Mouse (Mus musculus): ENCODE measurements around the gene Myo1e.

Myo1e gene

DNA sequence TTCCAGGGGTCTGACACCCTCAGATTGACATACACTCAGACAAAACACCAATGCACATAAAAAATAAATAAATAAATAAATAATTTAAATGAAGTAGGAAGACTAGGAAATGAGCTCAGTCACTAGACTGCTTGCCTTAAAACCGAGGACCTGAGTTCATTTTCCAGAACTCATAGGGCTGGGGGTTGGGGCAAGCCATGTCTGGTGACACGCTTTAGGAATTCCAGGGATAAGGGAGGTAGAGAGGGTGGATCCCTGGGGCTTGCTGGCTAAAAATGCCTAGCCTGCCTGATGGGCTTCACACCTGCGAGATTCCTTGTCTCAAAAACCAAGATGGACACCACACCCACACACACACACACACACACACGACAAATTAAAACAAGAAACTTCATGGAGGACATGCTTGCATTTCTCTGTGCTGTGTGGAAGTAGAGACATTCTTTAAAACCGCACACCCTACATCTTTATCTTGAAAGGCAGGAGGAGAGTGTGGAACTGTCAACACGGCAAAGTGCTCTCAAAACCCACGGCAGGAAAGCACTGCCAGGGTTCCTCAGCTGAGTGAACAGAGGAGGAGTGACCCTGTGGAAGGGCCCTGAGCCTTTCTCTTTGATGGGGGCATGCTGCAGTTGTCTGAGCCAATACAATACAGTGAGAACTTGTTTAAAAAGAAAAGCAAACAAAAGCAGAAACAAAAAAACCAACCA is 13.5 kb downstream of the Myo1e start:
- DNase-seq (ENCODE audit: low read depth, low spot score) = no peak

DNA sequence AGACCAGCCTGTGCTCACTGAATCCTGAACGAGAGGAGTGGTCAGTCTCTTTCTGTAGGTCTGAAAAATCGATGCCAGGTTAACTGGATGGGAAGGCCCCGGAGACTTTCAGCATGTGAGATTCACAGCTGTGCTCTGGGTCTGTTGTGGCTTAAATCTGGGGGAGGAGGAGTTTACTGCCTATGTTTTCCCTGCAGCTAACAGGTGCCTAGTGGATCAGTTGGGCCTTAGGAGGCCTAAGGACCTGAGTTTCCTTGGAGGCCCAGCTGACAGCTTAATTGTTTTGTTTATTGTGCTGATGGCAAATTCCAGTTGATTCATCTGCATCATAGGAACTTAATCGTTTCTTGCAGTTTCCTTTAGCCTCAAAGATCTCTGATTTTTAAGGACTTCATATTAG is 16.0 kb downstream of the Myo1e start:
- no peak for DNase-seq (ENCODE audit: low read depth, low spot score)

DNA sequence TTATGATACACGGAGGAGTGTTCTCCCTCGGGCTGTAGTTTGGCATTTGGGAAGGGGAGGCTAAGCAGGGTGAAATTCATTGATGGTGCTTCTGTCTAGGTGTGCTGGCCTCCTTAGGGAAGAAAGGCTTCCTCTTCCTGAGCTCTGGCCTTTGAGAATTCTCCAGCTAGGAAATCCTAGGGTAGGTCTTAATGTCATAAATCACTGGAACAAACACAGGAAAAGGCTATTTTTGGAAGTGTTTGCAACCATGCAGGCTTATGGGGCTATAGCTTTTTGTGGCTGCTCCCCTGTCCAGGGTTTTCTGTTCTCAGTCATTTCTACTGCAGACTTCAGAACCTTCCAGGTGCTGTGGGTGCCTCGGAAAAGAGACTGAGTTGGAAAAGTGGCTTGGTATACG is 16.9 kb downstream of the Myo1e start:
- no peak for DNase-seq (ENCODE audit: low read depth, low spot score)

DNA sequence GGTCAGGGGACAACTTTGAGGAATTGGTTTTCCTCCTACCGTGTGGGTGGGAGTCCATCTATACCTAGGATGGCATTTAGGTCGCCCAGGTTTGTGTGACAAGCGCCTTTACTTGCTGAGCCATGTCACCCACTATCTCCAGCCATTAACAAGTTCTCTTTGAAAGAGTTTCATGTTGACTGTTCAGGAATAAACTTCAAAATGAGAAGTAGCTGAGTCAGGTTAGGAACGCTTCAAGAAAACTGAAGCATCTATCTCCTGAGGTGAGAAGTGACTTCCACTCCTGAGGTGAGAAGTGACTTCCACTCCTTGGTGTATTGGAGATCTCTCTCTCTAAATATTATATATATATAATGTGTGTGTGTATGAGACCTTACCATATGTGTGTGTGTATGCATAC is 19.2 kb downstream of the Myo1e start:
- no peak for DNase-seq (ENCODE audit: low read depth, low spot score)

DNA sequence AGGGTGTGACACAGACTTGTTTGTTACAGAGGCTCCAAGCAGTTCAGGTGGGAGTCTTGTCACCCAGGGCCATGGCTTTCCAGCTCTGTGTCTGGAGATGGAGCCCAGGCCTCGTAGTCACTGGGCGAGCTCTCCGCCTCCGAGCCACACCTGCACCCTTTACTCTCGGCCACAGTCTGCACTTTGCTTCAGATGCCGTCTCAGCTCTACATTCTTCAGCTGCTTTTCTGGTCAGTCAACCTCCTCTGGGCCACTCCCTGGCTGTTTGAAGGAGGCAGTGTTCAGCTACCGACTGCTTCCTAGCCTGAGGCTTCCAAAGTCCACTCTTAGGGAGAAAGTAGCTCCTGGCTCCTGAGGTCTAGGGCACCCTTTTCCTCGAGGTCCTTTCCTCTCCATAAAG is 22.7 kb downstream of the Myo1e start:
- no peak for DNase-seq (ENCODE audit: low read depth, low spot score)

DNA sequence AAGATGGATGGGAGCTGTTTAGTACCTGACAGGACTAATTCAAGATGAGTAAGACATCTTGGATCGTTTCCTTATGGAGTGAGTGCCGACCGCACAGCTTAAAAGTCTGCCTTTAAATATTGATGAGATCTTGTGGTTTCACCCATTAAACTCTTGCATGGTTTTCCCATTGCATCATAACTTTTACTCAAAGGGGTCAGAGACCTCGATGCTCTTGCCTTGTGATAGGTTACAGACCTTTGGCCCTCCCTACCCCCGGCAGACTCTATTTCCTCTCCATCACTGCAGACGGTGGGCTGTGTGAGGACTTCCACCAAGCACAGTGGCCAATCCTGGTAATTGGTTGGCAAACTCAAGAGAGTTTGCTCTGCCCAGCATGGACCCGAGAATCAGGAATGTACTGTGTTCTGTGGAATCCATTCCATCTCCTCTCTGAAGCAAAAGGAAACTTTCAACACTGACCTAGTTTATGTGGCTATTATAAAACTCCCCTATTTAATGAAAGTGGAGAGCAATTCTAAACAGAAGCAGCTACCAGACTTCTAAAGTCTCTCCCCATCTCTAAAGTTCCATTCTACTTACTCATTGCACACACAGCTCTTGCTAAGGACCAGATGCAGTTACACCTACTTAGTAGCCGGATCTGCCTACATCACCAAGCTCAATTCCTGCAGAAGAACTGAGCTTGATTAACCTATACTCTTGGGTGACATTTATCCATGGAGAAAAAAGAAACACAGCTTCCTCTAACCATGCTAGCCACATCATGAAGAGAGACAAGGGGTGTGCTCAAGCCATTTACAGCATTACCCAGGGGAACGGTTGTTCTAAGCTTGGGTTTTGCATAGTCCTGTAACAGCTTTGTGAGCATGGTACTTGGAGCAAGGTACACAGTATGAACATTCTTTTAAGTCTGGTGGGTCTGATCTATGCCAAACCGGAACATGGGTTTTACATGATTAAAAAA is 25.2 kb downstream of the Myo1e start:
- no peak for DNase-seq (ENCODE audit: low read depth, low spot score)

DNA sequence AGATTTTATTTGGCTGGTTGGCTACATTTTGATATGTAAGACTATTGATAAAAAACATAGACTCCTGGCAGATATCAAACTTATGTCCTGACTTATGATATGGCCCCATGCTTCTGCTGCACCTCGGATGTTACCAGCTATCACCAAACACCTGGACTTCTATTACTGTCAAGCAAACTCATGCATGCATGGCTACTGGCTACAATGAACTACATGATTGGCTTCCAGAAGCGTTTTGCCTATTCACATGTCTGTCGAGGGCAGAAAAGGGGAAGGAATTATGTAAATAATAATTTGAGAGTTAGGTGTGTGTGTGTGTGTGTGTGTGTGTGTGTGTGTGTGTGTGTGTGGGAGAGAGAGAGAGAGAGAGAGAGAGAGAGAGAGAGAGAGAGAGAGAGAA is 30.0 kb downstream of the Myo1e start:
- DNase-seq (ENCODE audit: low read depth, low spot score) = no peak

DNA sequence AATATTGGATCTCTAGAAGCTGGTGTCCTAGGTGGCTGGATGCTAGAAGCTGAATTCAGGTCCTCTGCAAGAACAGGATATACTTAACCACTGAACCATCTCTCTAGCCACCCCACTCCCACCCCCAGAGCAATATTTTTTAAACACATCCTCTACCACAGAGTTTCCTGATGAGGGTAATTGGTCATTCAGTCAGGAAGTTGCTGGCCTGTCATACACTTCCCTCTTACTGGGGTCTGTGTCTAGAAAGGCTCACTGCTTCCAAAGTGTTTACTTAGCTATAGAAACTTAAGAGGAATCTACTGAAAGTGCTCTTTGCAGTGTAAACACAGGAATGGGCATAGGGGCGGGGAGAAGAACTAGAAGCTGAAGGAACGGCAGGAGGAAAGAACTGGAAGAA is 30.4 kb downstream of the Myo1e start:
- DNase-seq (ENCODE audit: low read depth, low spot score) = no peak

DNA sequence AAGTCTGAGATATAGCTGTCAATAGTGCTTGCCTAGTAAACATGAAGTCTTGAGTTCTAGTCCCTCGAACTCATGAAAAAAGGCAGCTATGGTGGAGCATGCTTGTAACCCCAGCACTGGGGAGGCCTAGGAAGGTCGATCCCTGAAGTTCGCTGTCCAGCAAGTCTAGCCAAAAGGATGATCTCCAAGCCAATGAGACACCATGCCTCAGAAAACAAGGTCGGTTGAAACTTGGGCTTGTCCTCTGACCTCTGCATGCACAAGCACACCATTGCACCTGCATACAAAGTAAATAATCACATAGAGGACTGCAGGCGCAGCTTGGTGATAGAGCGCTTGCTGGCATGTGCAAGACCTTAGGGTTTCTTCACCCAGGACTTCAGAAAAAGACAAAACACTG is 31.2 kb downstream of the Myo1e start:
- DNase-seq (ENCODE audit: low read depth, low spot score) = no peak

DNA sequence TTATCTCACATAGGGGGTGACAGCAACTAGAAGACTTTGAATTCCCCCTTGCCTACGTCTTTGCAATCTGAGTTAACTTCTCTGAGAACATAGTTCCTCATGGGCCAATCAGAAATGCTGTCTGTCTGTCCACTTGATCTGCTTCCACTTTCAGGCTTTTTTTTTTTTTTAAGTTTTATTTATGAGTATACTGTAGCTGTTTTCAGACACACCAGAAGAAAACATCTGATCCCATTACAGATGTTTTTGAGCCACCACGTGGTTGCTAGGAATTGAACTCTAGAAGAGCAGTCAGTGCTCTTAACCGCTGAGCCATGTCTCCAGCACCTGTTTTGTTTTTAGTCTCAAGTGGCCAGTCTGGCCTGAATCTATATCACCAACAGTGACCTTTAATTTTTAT is 32.1 kb downstream of the Myo1e start:
- DNase-seq (ENCODE audit: low read depth, low spot score) = no peak

DNA sequence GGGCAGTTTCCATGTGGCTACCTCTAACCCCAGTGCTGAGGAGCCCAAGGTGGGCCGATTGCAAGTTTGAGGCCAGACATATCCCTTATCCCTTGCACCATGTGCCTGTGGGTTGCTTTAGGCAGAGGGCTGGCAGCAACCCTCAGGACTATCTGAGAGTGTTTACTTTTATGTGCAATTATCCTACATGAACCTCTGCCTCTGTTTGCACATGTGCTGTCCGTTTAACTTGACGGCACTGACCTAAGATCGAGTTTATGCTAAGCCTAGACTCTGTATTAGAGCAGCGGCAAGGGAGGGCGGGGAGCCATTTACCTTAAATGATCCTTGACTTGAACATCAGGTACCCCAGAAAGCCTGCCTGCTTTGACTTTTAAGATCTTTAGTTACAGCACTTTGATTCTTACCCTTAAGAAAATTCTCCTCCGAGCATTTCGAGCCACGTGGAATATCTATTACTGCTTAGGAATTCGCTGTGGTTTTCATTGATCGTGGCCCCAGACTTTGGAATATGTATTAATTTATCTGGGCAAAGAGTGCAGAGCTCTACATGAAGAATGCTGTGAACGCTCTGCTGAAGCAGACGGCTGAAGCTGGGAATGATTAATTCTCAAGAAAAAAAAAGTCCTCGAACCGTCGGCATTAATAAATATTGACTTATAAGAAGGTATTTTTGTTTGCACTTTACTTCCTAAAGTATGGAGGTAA is 33.7 kb downstream of the Myo1e start:
- DNase-seq (ENCODE audit: low read depth, low spot score) = no peak

DNA sequence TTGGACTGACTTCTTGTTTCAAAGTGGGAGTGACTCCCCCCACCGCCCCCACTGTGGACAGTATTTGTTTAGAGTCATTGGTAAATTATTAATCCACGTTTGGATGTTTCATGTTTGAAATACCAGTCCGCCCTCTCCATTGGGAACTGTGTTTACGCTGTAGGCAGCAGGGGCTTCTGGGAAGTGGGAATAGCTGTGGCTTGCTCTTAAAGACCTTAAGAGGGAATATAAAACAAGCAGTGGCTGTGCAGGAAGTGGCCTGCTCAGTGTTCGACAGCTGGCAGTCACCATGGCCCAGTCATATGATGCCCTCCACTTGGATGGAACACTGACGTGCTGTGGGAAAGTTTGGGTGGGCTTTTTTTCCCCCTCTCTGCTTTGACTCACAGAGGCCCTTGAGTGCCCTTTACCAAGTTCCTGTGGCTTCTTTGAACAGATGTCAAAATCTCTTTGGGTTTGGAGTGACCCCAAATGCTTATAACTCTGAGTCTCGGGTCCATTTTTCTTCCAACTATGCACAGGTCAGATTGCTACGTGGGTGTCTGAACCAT is 34.3 kb downstream of the Myo1e start:
- no peak for DNase-seq (ENCODE audit: low read depth, low spot score)

DNA sequence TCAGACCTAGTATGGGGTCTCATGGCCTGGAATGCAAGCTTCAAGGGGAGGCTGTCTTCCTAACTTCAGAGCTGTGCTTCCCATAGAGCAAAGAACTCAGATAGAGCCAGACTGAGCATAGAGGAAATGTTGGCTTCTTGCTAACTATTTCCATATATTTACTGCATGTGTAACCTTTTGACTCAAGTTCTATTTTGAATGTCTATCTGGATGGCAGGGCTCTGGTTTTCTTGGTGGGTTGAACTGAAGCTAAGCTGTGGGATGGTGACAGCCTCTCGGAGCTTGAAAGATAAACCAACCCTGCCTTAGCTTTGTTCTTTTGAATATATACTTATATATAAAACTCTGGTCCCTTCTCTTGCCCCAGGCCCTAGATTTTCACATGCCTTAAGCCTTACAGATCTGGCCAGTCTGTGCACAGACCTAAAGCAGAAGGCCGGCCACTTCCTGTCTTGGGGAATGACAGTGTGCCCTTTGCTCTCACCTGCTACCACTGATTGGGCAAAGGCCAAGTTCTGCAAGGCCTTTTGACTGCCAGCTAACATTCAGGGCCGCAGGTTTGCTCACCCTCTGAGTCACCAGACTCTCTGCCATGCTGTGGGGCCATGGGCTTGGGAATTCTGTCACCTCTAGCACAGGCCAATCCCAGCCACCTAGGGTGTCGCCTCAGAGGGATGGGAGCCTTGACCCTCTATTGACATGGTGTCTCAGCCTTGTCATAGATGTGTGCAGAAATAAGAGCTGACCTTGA is 35.1 kb downstream of the Myo1e start:
- DNase-seq (ENCODE audit: low read depth, low spot score) = peak; percentile 22

DNA sequence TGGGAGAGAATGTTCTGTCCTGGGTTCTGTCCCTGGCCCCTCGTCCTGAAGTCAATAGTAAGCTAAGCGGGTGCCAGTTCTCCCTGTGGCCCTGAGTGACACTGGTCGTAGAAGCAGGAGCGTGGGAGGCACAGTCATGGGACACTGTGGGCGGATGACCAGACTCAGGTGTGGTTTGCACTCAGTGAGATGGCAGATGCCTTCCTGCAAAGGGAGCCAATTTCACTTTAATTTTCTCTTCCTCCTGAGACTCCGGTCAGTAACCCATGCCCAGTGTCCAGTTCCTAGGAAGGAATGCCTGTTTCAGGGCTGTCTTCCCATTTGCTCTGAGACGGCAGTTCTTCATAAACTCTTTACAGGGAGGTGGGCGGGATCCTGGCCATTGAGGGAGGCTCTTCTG is 36.1 kb downstream of the Myo1e start:
- DNase-seq (ENCODE audit: low read depth, low spot score) = peak; percentile 51

DNA sequence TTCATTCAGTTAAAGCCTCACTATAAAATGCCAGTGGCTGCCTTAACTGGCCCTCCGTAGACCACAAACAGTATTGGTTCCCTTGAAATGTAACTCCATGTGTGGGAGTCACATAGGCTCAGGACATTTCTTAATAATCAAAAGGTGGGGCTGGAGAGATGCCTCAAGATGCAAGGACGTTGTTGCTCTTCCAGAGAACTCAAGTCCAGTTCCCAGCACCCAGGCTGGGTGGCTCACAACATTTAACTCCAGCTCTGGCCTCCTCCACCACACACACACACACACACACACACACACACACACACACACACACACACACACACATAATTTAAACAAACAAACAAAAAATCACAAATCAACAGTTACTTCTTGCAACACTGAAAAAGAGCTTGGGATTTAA is 36.6 kb downstream of the Myo1e start:
- DNase-seq (ENCODE audit: low read depth, low spot score) = peak; percentile 22

DNA sequence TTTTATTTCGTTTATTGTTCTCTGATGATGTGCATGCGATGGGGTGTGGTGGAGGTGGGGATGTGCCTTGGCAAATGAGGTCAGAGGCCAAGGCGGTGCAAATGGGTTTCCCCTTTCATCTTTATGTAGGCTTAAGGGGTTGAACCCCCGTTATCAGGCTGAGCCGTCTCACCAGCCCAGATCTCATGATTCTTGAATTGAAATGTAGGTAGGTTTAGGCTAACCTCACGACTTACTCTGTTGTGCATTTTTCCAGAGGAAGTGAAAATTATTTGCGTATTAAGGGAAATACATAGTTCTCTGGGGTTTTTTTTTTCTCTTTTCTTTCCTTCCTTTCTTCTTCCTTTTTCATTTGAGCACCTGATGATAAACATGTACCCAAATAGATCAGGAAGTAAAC is 37.0 kb downstream of the Myo1e start:
- peak; percentile 76 for DNase-seq (ENCODE audit: low read depth, low spot score)

DNA sequence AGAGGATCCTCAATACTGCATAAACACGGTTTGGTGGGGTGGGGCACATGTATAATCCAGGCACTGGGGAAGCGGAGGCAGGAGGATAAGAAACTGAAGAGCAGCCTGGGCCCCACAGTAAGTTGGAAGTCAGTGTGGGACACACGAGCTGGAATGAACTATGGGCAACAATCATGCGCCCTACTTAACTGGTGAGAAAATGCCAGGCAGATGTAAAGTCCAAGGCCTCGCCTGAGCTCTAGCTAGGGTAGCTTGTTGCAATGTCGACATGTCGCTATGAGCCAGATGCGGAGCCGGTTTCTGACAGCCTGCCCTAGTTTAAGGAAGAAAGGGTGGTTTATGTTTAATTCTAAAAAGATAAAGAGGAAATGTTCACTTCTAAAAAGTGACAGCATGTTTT is 37.9 kb downstream of the Myo1e start:
- DNase-seq (ENCODE audit: low read depth, low spot score) = peak; percentile 24

DNA sequence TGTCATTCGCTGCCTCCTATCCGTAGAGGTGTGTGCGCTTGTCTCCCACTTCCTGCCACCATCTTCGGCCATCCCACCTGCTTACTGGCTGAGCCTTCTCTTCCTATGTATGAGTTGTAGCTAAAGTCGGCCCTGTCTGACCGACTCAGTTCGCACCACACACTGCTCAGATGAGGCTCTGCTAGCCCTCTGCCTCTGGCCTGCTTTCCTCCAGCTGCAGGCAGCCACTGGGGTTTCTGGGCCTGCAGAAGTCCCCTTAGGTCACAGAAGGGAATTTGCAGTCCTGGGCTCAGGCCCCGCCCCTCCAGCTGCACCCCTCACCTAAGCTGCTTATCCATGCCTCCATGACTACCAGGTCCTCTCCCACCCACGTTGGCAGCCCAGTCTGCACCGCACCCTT is 39.3 kb downstream of the Myo1e start:
- peak; percentile 48 for DNase-seq (ENCODE audit: low read depth, low spot score)

DNA sequence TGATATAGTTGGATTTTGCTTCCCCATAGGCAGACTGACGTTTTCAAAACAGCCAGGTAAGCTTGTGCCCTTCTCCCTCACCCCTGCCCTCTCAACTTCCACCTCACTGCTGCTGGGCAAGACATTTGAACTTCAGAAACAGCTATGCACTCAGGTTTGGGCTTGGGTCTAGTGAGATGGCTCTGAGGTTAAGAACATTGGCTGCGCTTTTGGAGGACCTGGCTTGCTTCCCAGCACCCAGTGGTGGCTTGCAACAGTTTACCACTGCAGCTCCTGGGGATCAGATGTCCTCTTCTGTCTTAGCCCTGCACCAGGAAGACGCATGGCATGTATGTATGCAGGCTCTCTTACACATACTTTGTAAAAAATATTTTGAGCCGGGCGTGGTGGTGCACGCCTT is 40.9 kb downstream of the Myo1e start:
- no peak for DNase-seq (ENCODE audit: low read depth, low spot score)

DNA sequence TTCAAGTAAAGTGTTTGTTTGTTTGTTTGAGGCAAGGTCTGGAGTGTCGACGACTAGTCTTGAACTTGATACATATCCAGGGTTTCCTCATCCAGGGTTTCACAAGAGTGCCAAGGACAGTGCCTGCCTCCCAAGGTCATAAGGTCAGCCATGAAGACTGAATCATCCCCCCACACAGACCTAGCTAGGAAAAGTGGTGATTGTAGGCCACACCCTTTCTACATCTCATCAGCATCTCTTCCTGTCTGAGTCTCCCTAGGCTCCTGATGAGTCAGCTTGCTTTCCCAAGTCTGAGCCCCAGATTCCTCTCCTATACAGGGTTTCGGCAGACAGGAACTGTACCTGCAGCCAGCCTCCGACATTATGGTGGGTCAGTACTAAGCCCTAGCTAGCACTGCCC is 41.7 kb downstream of the Myo1e start:
- no peak for DNase-seq (ENCODE audit: low read depth, low spot score)

All from CD4-positive, CD25-positive, alpha-beta regulatory T cell, adult 2 months (primary cell).